Mouse (Mus musculus): ENCODE data around the gene Apoa4. TPM values are rescaled to one million over a fixed set of nuclear protein-coding genes. Genes with fewer than 3 reads are reported as not detected.
A peak's percentile ranks its signal among the peaks of the same experiment; 100 is the strongest.

Apoa4 gene
- polyA plus RNA-seq (2015; fragmentation: Nextera tagmentation; extraction: Ambion mirVana), result 1.3 TPM in 1 of 2 replicates, not detected in the other

DNA sequence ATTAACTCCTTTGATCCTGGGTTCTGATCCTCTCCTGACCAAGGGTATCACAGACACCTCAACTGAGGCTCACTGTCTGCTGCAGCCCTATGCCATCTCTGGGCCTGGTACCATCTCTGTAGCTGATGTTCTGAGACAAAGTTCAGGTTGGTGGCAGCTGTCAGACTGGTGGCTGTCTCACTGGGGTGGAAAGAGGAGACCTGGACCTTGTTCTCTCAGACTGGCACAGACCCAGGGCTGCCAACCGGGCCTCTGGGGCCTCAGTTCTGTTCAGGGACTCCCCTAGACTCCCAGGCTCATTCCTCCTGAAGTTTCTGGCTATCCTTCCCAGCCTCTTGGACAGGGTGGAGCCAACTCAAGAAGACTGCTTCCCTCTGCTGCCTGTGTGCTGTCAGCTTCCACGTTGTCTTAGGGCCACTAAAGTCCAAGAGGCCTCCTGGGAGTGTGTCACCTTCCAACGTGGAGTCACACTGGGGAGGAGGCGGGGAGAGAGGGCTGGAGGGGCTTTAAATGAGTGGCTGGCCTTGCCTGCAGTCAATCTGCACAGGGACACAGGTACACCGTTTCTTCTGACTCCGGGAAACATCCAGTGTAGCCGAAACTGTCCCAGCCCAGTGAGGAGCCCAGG lies at the start of gene Apoa4:
TSS of gene Apoa4 (plus strand) at position 171 of the 628 bp plus-strand sequence.
- WGBS, result 64% methylated on average over 7 of the region's 7 CpGs

DNA sequence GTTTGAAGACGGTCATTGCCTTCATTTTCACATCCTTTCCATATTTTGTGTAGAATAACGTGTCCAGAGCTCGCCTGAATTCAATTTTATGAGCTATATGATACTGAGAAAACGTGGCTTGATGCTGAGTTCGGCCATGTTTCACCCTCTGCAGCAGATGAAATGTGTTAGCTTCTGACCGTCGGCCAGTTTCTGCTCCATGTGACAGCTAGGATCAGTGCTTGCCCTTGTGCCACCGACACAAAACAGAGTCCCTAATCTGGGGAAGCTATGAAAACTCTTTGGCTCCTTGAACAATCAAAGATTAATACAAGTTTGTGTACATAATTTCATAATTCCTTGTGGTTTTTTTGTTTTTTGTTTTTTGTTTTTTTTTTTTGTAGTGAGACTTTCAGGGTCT lies 49.3 kb upstream of the Apoa4 start:
- no peak overlapping the region for H3K4me3 ChIP-seq (ENCODE audit: low read length)
- H3K27ac ChIP-seq (ENCODE audit: low read length), result 0 out of 2 replicates have a peak overlapping the region, but pooled peaks have one; percentile 4
- no peaks in the 10 kb centered on the region for H3K9me3 ChIP-seq (replicated peaks; ENCODE audit: control insufficient read depth, low read length)
- no peak for ATAC-seq (replicated peaks; ENCODE audit: extremely low read depth, insufficient read depth, low FRiP score)
- H3K4me1 ChIP-seq (ENCODE audit: control insufficient read depth, insufficient read depth, low read length), result peaks cover 10% of the 10 kb centered on the region
- WGBS, result 36% methylated on average over 8 of the region's 8 CpGs
- H3K27me3 ChIP-seq (ENCODE audit: control insufficient read depth, insufficient read depth, low read length), result no peaks in the 10 kb centered on the region
- H3K36me3 ChIP-seq (ENCODE audit: control insufficient read depth, insufficient read depth), result peaks cover 5% of the 10 kb centered on the region; the same call in 1 of the 2 replicates
- no peak overlapping the region for H3K4me2 ChIP-seq (ENCODE audit: low read depth, low read length)
- H3K9ac ChIP-seq (ENCODE audit: low read length), result 0 out of 2 replicates have a peak overlapping the region, but pooled peaks have one; percentile 7

More for the DNA sequence above, at the start of gene Apoa4:
- no peaks in the 10 kb centered on the region for H3K27me3 ChIP-seq (ENCODE audit: control insufficient read depth, insufficient read depth, low read length)
- H3K27ac ChIP-seq (ENCODE audit: low read length), result no peak within 1 kb of the TSS
- no peak for ATAC-seq (replicated peaks; ENCODE audit: extremely low read depth, insufficient read depth, low FRiP score)
- H3K4me1 ChIP-seq (ENCODE audit: control insufficient read depth, insufficient read depth, low read length), result peaks cover 5% of the 10 kb centered on the region
- no peak within 1 kb of the TSS for H3K4me2 ChIP-seq (ENCODE audit: low read depth, low read length)
- H3K9ac ChIP-seq (ENCODE audit: low read length), result no peak within 1 kb of the TSS
- H3K9me3 ChIP-seq (replicated peaks; ENCODE audit: control insufficient read depth, low read length), result no peaks in the 10 kb centered on the region
- H3K4me3 ChIP-seq (ENCODE audit: low read length), result no peak within 1 kb of the TSS
- H3K36me3 ChIP-seq (ENCODE audit: control insufficient read depth, insufficient read depth), result no peaks in the 10 kb centered on the region

DNA sequence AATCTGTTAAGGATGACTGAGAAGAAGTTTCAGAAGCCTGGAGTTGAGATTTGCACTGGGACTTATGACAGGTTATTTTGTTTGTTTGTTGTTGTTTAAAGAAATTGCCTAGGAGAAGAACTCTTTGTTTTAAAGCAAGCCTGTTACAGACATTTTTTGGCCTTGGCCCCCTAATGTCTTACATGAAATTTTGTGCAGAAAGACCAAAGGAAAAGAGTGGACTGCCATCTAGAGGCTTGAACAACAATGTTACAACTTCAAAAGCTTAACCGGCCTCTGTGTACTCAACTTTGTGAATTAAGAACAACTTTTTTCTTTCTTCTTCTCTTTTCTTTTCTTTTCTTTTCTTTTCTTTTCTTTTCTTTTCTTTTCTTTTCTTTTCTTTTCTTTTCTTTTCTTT lies 48.9 kb upstream of the Apoa4 start:
- WGBS, result 24% methylated on average over 1 of the region's 1 CpGs
- Histone ChIP-seq H3K4me2 (ENCODE audit: low read depth, low read length) (no peak overlapping the region), H3K4me1 (ENCODE audit: control insufficient read depth, insufficient read depth, low read length) (peaks cover 13% of the 10 kb centered on the region), H3K36me3 (ENCODE audit: control insufficient read depth, insufficient read depth) (peaks cover 5% of the 10 kb centered on the region; the same call in 1 of the 2 replicates), H3K27ac (ENCODE audit: low read length) (no peak overlapping the region), H3K9ac (ENCODE audit: low read length) (no peak overlapping the region), H3K9me3 (replicated peaks; ENCODE audit: control insufficient read depth, low read length) (no peaks in the 10 kb centered on the region), H3K4me3 (ENCODE audit: low read length) (no peak overlapping the region), H3K27me3 (ENCODE audit: control insufficient read depth, insufficient read depth, low read length) (no peaks in the 10 kb centered on the region)
- ATAC-seq (replicated peaks; ENCODE audit: extremely low read depth, insufficient read depth, low FRiP score), result no peak

DNA sequence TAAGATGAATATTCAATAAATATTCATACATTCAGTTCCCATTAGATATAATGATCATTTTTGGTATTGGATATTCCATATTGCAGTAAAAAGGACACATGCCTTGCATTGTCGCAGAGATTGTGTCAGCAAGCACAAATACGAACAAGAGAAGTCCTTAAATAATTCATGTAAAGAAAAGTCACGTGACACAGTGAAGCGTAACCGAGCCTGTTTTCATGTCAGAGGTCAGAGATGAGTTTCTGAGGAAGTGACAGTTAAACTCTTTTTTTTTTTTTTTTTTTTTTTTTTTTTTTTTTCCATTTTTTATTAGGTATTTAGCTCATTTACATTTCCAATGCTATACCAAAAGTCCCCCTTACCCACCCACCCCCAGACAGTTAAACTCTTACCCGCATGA lies 47.9 kb upstream of the Apoa4 start:
- ATAC-seq (replicated peaks; ENCODE audit: extremely low read depth, insufficient read depth, low FRiP score), result no peak
- Histone ChIP-seq H3K4me3 (ENCODE audit: low read length) (no peak overlapping the region), H3K4me2 (ENCODE audit: low read depth, low read length) (no peak overlapping the region), H3K27me3 (ENCODE audit: control insufficient read depth, insufficient read depth, low read length) (no peaks in the 10 kb centered on the region), H3K36me3 (ENCODE audit: control insufficient read depth, insufficient read depth) (peaks cover 5% of the 10 kb centered on the region; the same call in 1 of the 2 replicates), H3K27ac (ENCODE audit: low read length) (no peak overlapping the region), H3K4me1 (ENCODE audit: control insufficient read depth, insufficient read depth, low read length) (peaks cover 22% of the 10 kb centered on the region), H3K9ac (ENCODE audit: low read length) (no peak overlapping the region), H3K9me3 (replicated peaks; ENCODE audit: control insufficient read depth, low read length) (no peaks in the 10 kb centered on the region)
- WGBS, result 88% methylated on average over 6 of the region's 6 CpGs

DNA sequence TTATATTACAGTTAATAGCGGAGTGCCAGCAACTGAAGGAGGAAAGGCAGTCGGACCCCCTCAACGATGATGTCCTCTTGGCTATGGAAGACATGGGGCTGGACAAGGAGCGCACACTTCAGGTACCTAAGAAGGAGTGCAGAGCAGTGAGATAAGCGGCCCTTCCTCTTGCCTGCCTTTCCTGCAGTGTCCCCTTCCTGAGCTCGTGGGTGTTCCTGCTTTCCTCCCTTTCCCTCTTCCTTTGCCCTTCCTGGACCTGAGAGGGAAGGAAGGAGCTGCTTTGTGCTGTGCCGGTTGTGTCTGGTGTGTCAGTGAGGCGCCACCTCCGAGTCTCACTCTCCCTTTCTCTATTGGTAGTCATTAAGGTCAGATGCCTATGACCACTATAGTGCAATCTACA lies 45.7 kb upstream of the Apoa4 start:
- ATAC-seq (replicated peaks; ENCODE audit: extremely low read depth, insufficient read depth, low FRiP score), result no peak
- 70% methylated on average over 9 of the region's 9 CpGs for WGBS

DNA sequence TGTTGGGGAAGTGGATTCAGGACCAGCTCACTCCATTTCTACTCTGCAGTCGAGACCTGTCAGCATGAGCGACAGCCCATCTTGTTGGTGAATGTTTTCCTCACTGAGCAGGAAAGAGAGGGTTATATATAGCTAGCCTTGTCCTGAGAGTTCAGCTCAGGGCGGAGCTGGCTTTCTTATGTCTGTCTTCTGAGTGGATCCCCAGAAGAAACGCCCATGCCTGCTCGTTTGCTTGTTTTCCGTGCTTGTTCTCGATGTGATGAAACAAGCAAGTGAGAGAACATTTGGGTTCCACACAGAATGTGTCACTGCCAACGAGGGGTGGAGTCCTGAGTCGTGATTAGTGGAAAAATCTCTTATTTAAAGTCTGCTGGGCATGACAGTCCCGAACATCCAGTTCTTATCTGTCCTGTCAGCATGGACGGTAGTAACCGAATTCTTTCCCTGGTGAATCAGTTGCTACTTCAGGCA lies 43.8 kb upstream of the Apoa4 start:
- Histone ChIP-seq H3K27me3 (ENCODE audit: control insufficient read depth, insufficient read depth, low read length) (no peaks in the 10 kb centered on the region), H3K4me1 (ENCODE audit: control insufficient read depth, insufficient read depth, low read length) (peaks cover 35% of the 10 kb centered on the region), H3K27ac (ENCODE audit: low read length) (peak overlapping the region; percentile 84), H3K9me3 (replicated peaks; ENCODE audit: control insufficient read depth, low read length) (no peaks in the 10 kb centered on the region), H3K4me3 (ENCODE audit: low read length) (no peak overlapping the region), H3K36me3 (ENCODE audit: control insufficient read depth, insufficient read depth) (peaks cover 8% of the 10 kb centered on the region; the same call in 1 of the 2 replicates), H3K4me2 (ENCODE audit: low read depth, low read length) (peak overlapping the region; percentile 48), H3K9ac (ENCODE audit: low read length) (no peak overlapping the region; the same call in 1 of the 2 replicates)
- peak; percentile 70 for ATAC-seq (replicated peaks; ENCODE audit: extremely low read depth, insufficient read depth, low FRiP score)
- 21% methylated on average over 12 of the region's 12 CpGs for WGBS

More for the DNA sequence above, 45.7 kb upstream of the Apoa4 start:
- Histone ChIP-seq H3K9me3 (replicated peaks; ENCODE audit: control insufficient read depth, low read length) (no peaks in the 10 kb centered on the region), H3K36me3 (ENCODE audit: control insufficient read depth, insufficient read depth) (peaks cover 8% of the 10 kb centered on the region; the same call in 1 of the 2 replicates), H3K4me3 (ENCODE audit: low read length) (no peak overlapping the region), H3K4me1 (ENCODE audit: control insufficient read depth, insufficient read depth, low read length) (peaks cover 41% of the 10 kb centered on the region), H3K27ac (ENCODE audit: low read length) (no peak overlapping the region), H3K9ac (ENCODE audit: low read length) (no peak overlapping the region), H3K27me3 (ENCODE audit: control insufficient read depth, insufficient read depth, low read length) (no peaks in the 10 kb centered on the region), H3K4me2 (ENCODE audit: low read depth, low read length) (no peak overlapping the region)

DNA sequence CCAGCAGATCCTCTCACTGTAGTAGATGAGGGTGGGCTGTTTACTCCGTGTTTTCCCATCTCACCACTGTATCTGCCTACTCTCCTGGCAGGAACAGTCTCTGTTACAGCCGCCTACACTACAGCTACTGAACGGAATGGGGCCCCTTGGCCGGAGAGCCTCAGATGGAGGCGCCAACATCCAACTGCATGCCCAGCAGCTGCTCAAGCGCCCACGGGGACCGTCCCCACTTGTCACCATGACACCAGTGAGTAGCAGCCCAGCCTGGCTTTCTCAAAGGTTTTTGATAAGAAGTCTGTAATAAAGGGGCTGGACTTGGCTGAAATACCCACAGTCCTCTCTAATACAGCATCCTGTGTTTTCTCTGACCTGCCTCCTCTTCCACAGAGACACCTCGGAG lies 42.0 kb upstream of the Apoa4 start:
- no peak overlapping the region for H3K4me2 ChIP-seq (ENCODE audit: low read depth, low read length)
- no peak overlapping the region for H3K9ac ChIP-seq (ENCODE audit: low read length)
- peak overlapping the region; percentile 47 for H3K27ac ChIP-seq (ENCODE audit: low read length)
- peak; percentile 56 for ATAC-seq (replicated peaks; ENCODE audit: extremely low read depth, insufficient read depth, low FRiP score)
- H3K4me1 ChIP-seq (ENCODE audit: control insufficient read depth, insufficient read depth, low read length), result peaks cover 35% of the 10 kb centered on the region
- peaks cover 11% of the 10 kb centered on the region; the same call in 1 of the 2 replicates for H3K36me3 ChIP-seq (ENCODE audit: control insufficient read depth, insufficient read depth)
- H3K27me3 ChIP-seq (ENCODE audit: control insufficient read depth, insufficient read depth, low read length), result no peaks in the 10 kb centered on the region
- WGBS, result 39% methylated on average over 9 of the region's 9 CpGs
- H3K4me3 ChIP-seq (ENCODE audit: low read length), result no peak overlapping the region
- no peaks in the 10 kb centered on the region for H3K9me3 ChIP-seq (replicated peaks; ENCODE audit: control insufficient read depth, low read length)

DNA sequence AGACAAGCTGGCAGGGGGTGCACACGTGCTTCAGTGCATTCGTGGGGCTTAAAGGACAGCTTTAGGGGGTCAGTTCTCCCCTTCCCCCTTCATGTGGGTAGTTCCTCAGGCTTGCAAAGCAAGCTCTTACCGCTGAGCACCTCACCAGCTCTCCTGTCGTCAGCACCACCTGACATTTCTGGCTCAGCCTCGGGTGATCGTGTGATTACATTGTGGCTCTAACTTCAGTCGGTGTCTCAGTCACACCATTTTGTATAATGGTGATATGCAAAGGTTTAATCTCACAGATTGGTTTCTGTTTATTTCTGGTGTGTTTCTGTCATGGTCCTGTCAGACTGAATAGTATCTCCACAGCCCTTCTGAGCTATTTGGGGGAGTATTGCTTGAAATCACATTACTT lies 41.6 kb upstream of the Apoa4 start:
- ATAC-seq (replicated peaks; ENCODE audit: extremely low read depth, insufficient read depth, low FRiP score), result no peak
- peak overlapping the region; percentile 2 for H3K27ac ChIP-seq (ENCODE audit: low read length)

DNA sequence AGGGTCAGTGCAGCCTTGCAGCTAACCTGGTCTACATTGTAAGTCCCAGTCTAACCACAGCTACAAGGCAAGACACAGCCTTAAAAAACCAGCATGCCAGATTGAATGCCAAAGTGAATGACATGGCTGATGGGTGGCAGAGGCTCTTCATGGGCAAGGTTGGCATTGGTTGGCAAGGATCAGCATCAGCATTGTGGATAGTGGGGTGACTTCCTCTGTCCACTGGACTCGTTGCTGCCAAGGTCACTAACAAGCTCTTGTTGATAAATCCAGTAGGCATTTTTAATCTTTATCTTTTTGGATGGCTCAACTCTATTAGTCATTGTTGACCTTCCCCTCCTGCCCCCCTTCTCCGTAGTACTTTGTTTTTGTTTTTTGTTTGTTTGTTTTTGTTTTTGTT lies 40.9 kb upstream of the Apoa4 start:
- no peak overlapping the region for H3K4me2 ChIP-seq (ENCODE audit: low read depth, low read length)

More for the DNA sequence above, 41.6 kb upstream of the Apoa4 start:
- Histone ChIP-seq H3K36me3 (ENCODE audit: control insufficient read depth, insufficient read depth) (peaks cover 13% of the 10 kb centered on the region; the same call in 1 of the 2 replicates), H3K9ac (ENCODE audit: low read length) (no peak overlapping the region), H3K4me1 (ENCODE audit: control insufficient read depth, insufficient read depth, low read length) (peaks cover 35% of the 10 kb centered on the region), H3K9me3 (replicated peaks; ENCODE audit: control insufficient read depth, low read length) (no peaks in the 10 kb centered on the region), H3K4me2 (ENCODE audit: low read depth, low read length) (no peak overlapping the region), H3K4me3 (ENCODE audit: low read length) (no peak overlapping the region), H3K27me3 (ENCODE audit: control insufficient read depth, insufficient read depth, low read length) (no peaks in the 10 kb centered on the region)
- 44% methylated on average over 7 of the region's 7 CpGs for WGBS

More for the DNA sequence above, 40.9 kb upstream of the Apoa4 start:
- Histone ChIP-seq H3K9ac (ENCODE audit: low read length) (no peak overlapping the region), H3K36me3 (ENCODE audit: control insufficient read depth, insufficient read depth) (peaks cover 20% of the 10 kb centered on the region), H3K4me1 (ENCODE audit: control insufficient read depth, insufficient read depth, low read length) (peaks cover 35% of the 10 kb centered on the region), H3K9me3 (replicated peaks; ENCODE audit: control insufficient read depth, low read length) (no peaks in the 10 kb centered on the region), H3K27ac (ENCODE audit: low read length) (no peak overlapping the region), H3K27me3 (ENCODE audit: control insufficient read depth, insufficient read depth, low read length) (no peaks in the 10 kb centered on the region), H3K4me3 (ENCODE audit: low read length) (no peak overlapping the region)
- WGBS, result 50% methylated on average over 2 of the region's 2 CpGs
- no peak for ATAC-seq (replicated peaks; ENCODE audit: extremely low read depth, insufficient read depth, low FRiP score)
